Mouse (Mus musculus) c-Kit-negative CD71-positive TER-119-positive erythroid progenitor cells, embryonic 14.5 days (primary cell): ENCODE data around the gene Mbd6.
"Not testable (repeated sequence)": the region's sequence is repeated elsewhere in the genome, so short reads cannot be mapped to it uniquely, and the experiment has no call there.

ENCODE experiments used
- DNase-seq: peaks from one replicate; pipeline ENCODE4 v3.0.0-alpha.2; 2013; ENCODE audit warnings: low read depth, low spot score

Gene Mbd6

GRCm38 (mm10) chr10:127312858-127313257, 24.0 kb upstream of the Mbd6 start:
- DNase-seq, result no peak

- peak; percentile 91 for DNase-seq
Measured at GRCm38 (mm10) chr10:127312356-127312676, 23.5 kb upstream of the Mbd6 start.

- peak; percentile 93 for DNase-seq
Measured at GRCm38 (mm10) chr10:127311476-127312355, 22.9 kb upstream of the Mbd6 start, which contains the start of gene Mars. Gene Mars (minus strand): TSS chr10:127311786.

GRCm38 (mm10) chr10:127310523-127311475, 22.0 kb upstream of the Mbd6 start:
- DNase-seq, result peak; percentile 46

GRCm38 (mm10) chr10:127309167-127309566, 20.3 kb upstream of the Mbd6 start:
- not testable (repeated sequence) for DNase-seq

- DNase-seq, result no peak
Measured at GRCm38 (mm10) chr10:127303136-127303535, 14.3 kb upstream of the Mbd6 start.

- no peak for DNase-seq
Measured at GRCm38 (mm10) chr10:127300361-127300760, 11.5 kb upstream of the Mbd6 start.

- DNase-seq, result no peak
Measured at GRCm38 (mm10) chr10:127297015-127297871, 8.4 kb upstream of the Mbd6 start.

- no peak for DNase-seq
Measured at GRCm38 (mm10) chr10:127295986-127296794, 7.4 kb upstream of the Mbd6 start.

GRCm38 (mm10) chr10:127294895-127295510, 6.2 kb upstream of the Mbd6 start:
- no peak for DNase-seq

- no peak for DNase-seq
Measured at GRCm38 (mm10) chr10:127293590-127294113, 4.8 kb upstream of the Mbd6 start.

GRCm38 (mm10) chr10:127292987-127293538, 4.2 kb upstream of the Mbd6 start:
- no peak for DNase-seq

- DNase-seq, result peak; percentile 68
Measured at GRCm38 (mm10) chr10:127291881-127292638, 3.2 kb upstream of the Mbd6 start.

- no peak for DNase-seq
Measured at GRCm38 (mm10) chr10:127290930-127291880, 2.4 kb upstream of the Mbd6 start.

- peak; percentile 98 for DNase-seq
Measured at GRCm38 (mm10) chr10:127290307-127290929, 1.6 kb upstream of the Mbd6 start.

- peak; percentile 63 for DNase-seq
Measured at GRCm38 (mm10) chr10:127289573-127290191, 864 bp upstream of the Mbd6 start.
